Mouse (Mus musculus): ENCODE results near the gene Cacng1. TPM values are rescaled to one million over a fixed set of nuclear protein-coding genes. Genes with fewer than 3 reads are reported as not detected.

Cacng1 gene
- total and polyA plus RNA-seq, 2 experiments from 2014 or later: 0.68 to 0.89 TPM

GRCm38 (mm10) chr11:107699967-107700366, 16.4 kb downstream of the Cacng1 start:
- H3K9ac ChIP-seq (replicated peaks; ENCODE audit: low read length): no peak overlapping the region
- H3K4me3 ChIP-seq (ENCODE audit: low read length): no peak overlapping the region
- H3K4me2 ChIP-seq (ENCODE audit: low read depth, low read length): no peak overlapping the region
- 91% methylated on average over 4 of the region's 4 CpGs for WGBS
- H3K4me1 ChIP-seq (ENCODE audit: insufficient read depth, low read length): peaks cover 6% of the 10 kb centered on the region
- no peak for TF ChIP-seq CTCF (IDR thresholded peaks at IDR 0.05; ENCODE audit: low read depth)
- ATAC-seq: no peak
- no peak overlapping the region for H3K27ac ChIP-seq
- H3K27me3 ChIP-seq (ENCODE audit: insufficient read depth, low read length): no peaks in the 10 kb centered on the region
- no peak for DNase-seq (ENCODE audit: low spot score)
- H3K9me3 ChIP-seq (ENCODE audit: low read length): no peaks in the 10 kb centered on the region
- H3K36me3 ChIP-seq (ENCODE audit: insufficient read depth, low read length): no peaks in the 10 kb centered on the region

DNA sequence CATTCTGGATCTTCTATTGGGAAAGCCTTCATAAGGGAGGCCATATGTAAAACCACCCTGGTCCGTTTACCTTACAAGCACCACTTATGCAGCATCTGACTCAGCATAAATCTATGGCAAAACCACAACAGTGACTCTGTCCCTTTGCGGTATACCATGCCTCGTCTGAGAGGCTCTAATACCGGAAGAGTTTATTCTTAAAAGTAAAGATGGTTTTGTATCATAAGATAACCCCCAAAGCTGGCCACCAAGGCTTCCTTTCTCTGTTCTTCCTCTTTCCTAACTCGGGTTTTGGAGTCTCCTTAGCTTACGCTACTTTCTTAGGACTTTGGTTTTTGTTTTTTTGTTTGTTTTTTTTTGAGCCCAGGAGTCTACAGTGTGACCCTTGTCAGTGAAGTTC, 23.0 kb downstream of the Cacng1 start:
- no peak for TF ChIP-seq CTCF (IDR thresholded peaks at IDR 0.05; ENCODE audit: low read depth)

DNA sequence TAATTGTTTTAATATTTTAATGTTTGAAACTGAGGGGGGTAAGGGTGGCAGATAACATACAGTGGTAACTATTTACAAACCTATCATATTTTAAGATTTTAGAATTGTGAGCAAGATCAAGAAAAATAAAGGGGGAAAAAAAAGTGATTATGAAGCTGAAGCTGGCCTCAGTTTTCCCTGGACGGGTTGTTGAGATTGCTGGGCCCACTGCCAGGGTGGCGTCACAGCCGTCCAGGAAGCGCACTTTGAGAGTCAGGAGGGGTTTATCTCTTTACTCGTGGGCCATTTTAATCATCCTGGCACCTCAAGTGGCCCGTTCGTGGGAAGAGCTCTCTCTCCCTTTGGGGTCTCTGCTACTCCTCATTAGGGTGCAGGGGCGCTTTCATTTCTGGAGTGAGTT, 24.8 kb downstream of the Cacng1 start:
- H3K27me3 ChIP-seq (ENCODE audit: insufficient read depth, low read length): no peaks in the 10 kb centered on the region
- H3K4me1 ChIP-seq (ENCODE audit: insufficient read depth, low read length): no peaks in the 10 kb centered on the region
- no peaks in the 10 kb centered on the region for H3K9me3 ChIP-seq (ENCODE audit: low read length)
- no peak for TF ChIP-seq CTCF (IDR thresholded peaks at IDR 0.05; ENCODE audit: low read depth)
- no peak overlapping the region for H3K4me3 ChIP-seq (ENCODE audit: low read length)
- peaks cover 10% of the 10 kb centered on the region; the same call in 1 of the 2 replicates for H3K36me3 ChIP-seq (ENCODE audit: insufficient read depth, low read length)
- DNase-seq (ENCODE audit: low spot score) (no peak), ATAC-seq (no peak)
- no peak overlapping the region for H3K27ac ChIP-seq
- no peak overlapping the region for H3K9ac ChIP-seq (replicated peaks; ENCODE audit: low read length)
- H3K4me2 ChIP-seq (ENCODE audit: low read depth, low read length): no peak overlapping the region
- WGBS: 48% methylated on average over 8 of the region's 8 CpGs

More for the DNA sequence above, 23.0 kb downstream of the Cacng1 start:
- Histone ChIP-seq H3K27ac (no peak overlapping the region), H3K9me3 (ENCODE audit: low read length) (no peaks in the 10 kb centered on the region), H3K4me3 (ENCODE audit: low read length) (no peak overlapping the region), H3K4me1 (ENCODE audit: insufficient read depth, low read length) (no peaks in the 10 kb centered on the region), H3K36me3 (ENCODE audit: insufficient read depth, low read length) (peaks cover 4% of the 10 kb centered on the region; the same call in 1 of the 2 replicates), H3K27me3 (ENCODE audit: insufficient read depth, low read length) (no peaks in the 10 kb centered on the region), H3K4me2 (ENCODE audit: low read depth, low read length) (no peak overlapping the region), H3K9ac (replicated peaks; ENCODE audit: low read length) (no peak overlapping the region)
- ATAC-seq (no peak), DNase-seq (ENCODE audit: low spot score) (no peak)
- 86% methylated on average over 6 of the region's 6 CpGs for WGBS

- no peak for TF ChIP-seq CTCF (IDR thresholded peaks at IDR 0.05; ENCODE audit: low read depth)
- H3K27me3 ChIP-seq (ENCODE audit: insufficient read depth, low read length): no peaks in the 10 kb centered on the region
- ATAC-seq: no peak
- H3K9me3 ChIP-seq (ENCODE audit: low read length): no peaks in the 10 kb centered on the region
- H3K27ac ChIP-seq: no peak overlapping the region
- no peak overlapping the region for H3K4me2 ChIP-seq (ENCODE audit: low read depth, low read length)
- DNase-seq (ENCODE audit: low spot score): no peak
- no peak overlapping the region for H3K4me3 ChIP-seq (ENCODE audit: low read length)
- H3K36me3 ChIP-seq (ENCODE audit: insufficient read depth, low read length): peaks cover 16% of the 10 kb centered on the region; the same call in 1 of the 2 replicates
- no peak overlapping the region for H3K9ac ChIP-seq (replicated peaks; ENCODE audit: low read length)
- peaks cover 3% of the 10 kb centered on the region; the same call in 1 of the 2 replicates for H3K4me1 ChIP-seq (ENCODE audit: insufficient read depth, low read length)
- 96% methylated on average over 10 of the region's 10 CpGs for WGBS
Measured at GRCm38 (mm10) chr11:107688480-107688879, 27.8 kb downstream of the Cacng1 start.

- Histone ChIP-seq H3K4me3 (ENCODE audit: low read length) (no peak overlapping the region), H3K9me3 (ENCODE audit: low read length) (no peaks in the 10 kb centered on the region), H3K27me3 (ENCODE audit: insufficient read depth, low read length) (no peaks in the 10 kb centered on the region), H3K9ac (replicated peaks; ENCODE audit: low read length) (no peak overlapping the region), H3K4me1 (ENCODE audit: insufficient read depth, low read length) (peaks cover 8% of the 10 kb centered on the region; the same call in 1 of the 2 replicates), H3K4me2 (ENCODE audit: low read depth, low read length) (no peak overlapping the region), H3K27ac (no peak overlapping the region), H3K36me3 (ENCODE audit: insufficient read depth, low read length) (peaks cover 16% of the 10 kb centered on the region; the same call in 1 of the 2 replicates)
- no peak for ATAC-seq
- TF ChIP-seq CTCF (IDR thresholded peaks at IDR 0.05; ENCODE audit: low read depth): no peak
- 88% methylated on average over 20 of the region's 20 CpGs for WGBS
- no peak for DNase-seq (ENCODE audit: low spot score)
Measured at GRCm38 (mm10) chr11:107686290-107686689, 30.0 kb downstream of the Cacng1 start.

DNA sequence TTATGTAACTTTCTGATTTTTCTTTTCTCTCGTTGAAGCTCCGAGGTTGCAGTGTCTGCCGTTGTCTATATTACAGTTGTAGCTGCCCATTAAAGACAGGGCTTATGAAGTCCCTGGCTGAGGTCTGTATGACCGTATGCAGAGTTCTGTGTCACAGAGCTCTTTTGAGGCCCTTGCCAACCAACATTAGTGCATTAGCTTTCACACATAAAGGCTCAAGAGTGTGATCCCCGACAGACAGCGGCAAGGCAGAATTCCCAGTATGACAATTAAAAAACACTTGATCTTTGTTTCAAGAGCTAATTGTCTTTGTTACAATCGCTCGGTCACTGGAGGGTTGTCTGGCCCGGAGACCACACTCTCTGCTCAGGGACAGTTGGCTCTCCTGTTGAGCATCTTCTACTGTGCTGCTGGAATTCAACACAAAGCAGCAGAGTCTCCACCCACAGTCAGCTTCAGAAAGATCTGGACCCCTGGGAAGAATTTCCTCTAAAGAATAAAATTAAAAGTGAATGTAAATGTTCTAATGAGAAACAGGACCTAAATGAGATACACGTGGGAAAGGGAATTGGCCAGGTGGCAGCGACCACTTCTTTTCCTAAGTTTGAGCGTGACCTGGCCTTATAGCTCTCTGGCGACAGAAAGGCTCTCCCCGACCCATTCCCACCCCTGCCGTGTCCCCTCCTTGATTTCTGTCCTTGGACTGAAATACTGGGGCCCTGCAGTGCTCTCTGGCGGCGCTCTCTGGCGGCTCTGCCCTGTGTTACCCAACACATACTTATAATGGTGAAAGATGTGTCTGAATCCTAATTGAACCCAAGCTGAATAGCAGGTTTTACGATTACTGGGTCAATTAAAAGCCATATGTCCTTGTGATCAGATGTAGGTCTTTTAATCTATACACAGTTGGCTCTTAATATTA, 32.5 kb downstream of the Cacng1 start:
- DNase-seq (ENCODE audit: low spot score): peak; percentile 56
- H3K27me3 ChIP-seq (ENCODE audit: insufficient read depth, low read length): no peaks in the 10 kb centered on the region
- H3K9me3 ChIP-seq (ENCODE audit: low read length): no peaks in the 10 kb centered on the region
- H3K9ac ChIP-seq (replicated peaks; ENCODE audit: low read length): no peak overlapping the region
- peaks cover 8% of the 10 kb centered on the region; the same call in 1 of the 2 replicates for H3K4me1 ChIP-seq (ENCODE audit: insufficient read depth, low read length)
- peak; percentile 51 for TF ChIP-seq CTCF (IDR thresholded peaks at IDR 0.05; ENCODE audit: low read depth)
- no peak overlapping the region for H3K27ac ChIP-seq
- ATAC-seq: peak; percentile 68; the same call in 1 of the 2 replicates
- 32% methylated on average over 19 of the region's 19 CpGs for WGBS
- H3K4me2 ChIP-seq (ENCODE audit: low read depth, low read length): no peak overlapping the region
- no peak overlapping the region for H3K4me3 ChIP-seq (ENCODE audit: low read length)
- H3K36me3 ChIP-seq (ENCODE audit: insufficient read depth, low read length): peaks cover 16% of the 10 kb centered on the region; the same call in 1 of the 2 replicates

Measured in hindbrain, postnatal 0 days (tissue).